Comparison of ENCODE assay signal across 8 mouse cellular contexts in genomic region chr10:40257414-40258255, GRCm38 (mm10). TPM values are rescaled to one million over a fixed set of nuclear protein-coding genes. Genes with fewer than 3 reads are reported as not detected.
DNase-seq lines count a peak whose midpoint lies in the region; ATAC-seq lines count a peak whose summit lies in the region.

TSS of gene Gtf3c6 (minus strand) at chr10:40258108.

- peaks cover 9% of the 10 kb centered on the region for H3K36me3 ChIP-seq in hindbrain, embryonic 15.5 days

- ATAC-seq in hindbrain, embryonic 15.5 days (ENCODE audit: low FRiP score, low read depth): peak; percentile 74

- H3K4me3 ChIP-seq in hindbrain, embryonic 15.5 days: peak within 1 kb of the TSS; percentile 87

- H3K27ac ChIP-seq in hindbrain, embryonic 15.5 days (replicated peaks): peak within 1 kb of the TSS; percentile 96

- peak; percentile 99 for DNase-seq in R1 (ENCODE audit: low read depth, low spot score)
- peak; percentile 95 to 97 for DNase-seq in cerebellum, postnatal 25 days
- DNase-seq in frontal cortex, postnatal 36 days (ENCODE audit: low spot score in 2 of 2): peak; percentile 93 to 95
- peak; percentile 91 for DNase-seq in left cerebral cortex, adult 11 months (ENCODE audit: low spot score)
- DNase-seq in lung, postnatal 4 days: peak; percentile 93 to 95
- peak; percentile 83 for DNase-seq in retina, postnatal 7 days (ENCODE audit: low read depth, low spot score)
- peak; percentile 94 for DNase-seq in urinary bladder, adult 2 months (ENCODE audit: low spot score)

- peaks cover 16% of the 10 kb centered on the region for H3K4me1 ChIP-seq in hindbrain, embryonic 15.5 days (replicated peaks)

- peak within 1 kb of the TSS; percentile 85 for H3K9ac ChIP-seq in hindbrain, embryonic 15.5 days

- no peaks in the 10 kb centered on the region for H3K27me3 ChIP-seq in hindbrain, embryonic 15.5 days

- WGBS in hindbrain, embryonic 15.5 days: under 1% methylated on average over 43 of the region's 43 CpGs

- H3K9me3 ChIP-seq in hindbrain, embryonic 15.5 days: no peaks in the 10 kb centered on the region

- peak within 1 kb of the TSS; percentile 71 for H3K4me2 ChIP-seq in hindbrain, embryonic 15.5 days

RNA-seq across cellular contexts. Expression of gene Gtf3c6, which starts in this region (rescaled TPM):
- polyA plus RNA-seq in hindbrain, embryonic 15.5 days (2015; fragmentation: Nextera tagmentation; extraction: Ambion mirVana): 77.2 and 79.3 TPM in 2 replicates
- 24.5 and 34.0 TPM in 2 replicates for polyA plus RNA-seq in urinary bladder, adult 2 months (2012; rRNA removed)

Comparison
In these comparisons a context has a peak if more than half of its experiments do, and no peak if none do; other contexts are left out.
1. Peak in every context shown above with its lines: DNase-seq, ATAC-seq, H3K4me3 ChIP-seq and H3K27ac ChIP-seq.